Mouse (Mus musculus) granulocyte monocyte progenitor cell, adult 5-6 weeks (primary cell): ENCODE measurements at regions not wholly inside any gene's neighbourhood (a gene's known extent, or its start where the extent isn't known, plus 50 kb on each side); places are given as distances from the start of the nearest gene placed in this dataset.

Experiments used
- ATAC-seq: replicated peaks from 2 replicates; pipeline ENCODE4 v1.8.0; 2016; ENCODE audit warnings: mild to moderate bottlenecking, moderate TSS enrichment, inconsistent platforms; ENCODE audit not compliant: poor library complexity, severe bottlenecking

- ATAC-seq = no peak
Observed at GRCm38 (mm10) chr8:8932466-8932865, 242.1 kb upstream of the Arglu1 start.

- no peak for ATAC-seq
Observed at GRCm38 (mm10) chr8:8931746-8932145, 241.4 kb upstream of the Arglu1 start.

- no peak for ATAC-seq
Observed at GRCm38 (mm10) chr8:8928074-8928862, 237.9 kb upstream of the Arglu1 start.

- ATAC-seq = no peak
Observed at GRCm38 (mm10) chr8:8921446-8921845, 231.1 kb upstream of the Arglu1 start.

GRCm38 (mm10) chr8:8919582-8920503 lies 229.5 kb upstream of the Arglu1 start:
- no peak for ATAC-seq

- ATAC-seq = no peak
Observed at GRCm38 (mm10) chr8:8919040-8919439, 228.7 kb upstream of the Arglu1 start.

GRCm38 (mm10) chr8:8907478-8908165 lies 217.3 kb upstream of the Arglu1 start:
- ATAC-seq = no peak

GRCm38 (mm10) chr8:8892996-8893395 lies 202.7 kb upstream of the Arglu1 start:
- no peak for ATAC-seq

- ATAC-seq = no peak
Observed at GRCm38 (mm10) chr8:8877286-8877685, 187.0 kb upstream of the Arglu1 start.

GRCm38 (mm10) chr8:8876879-8877278 lies 186.6 kb upstream of the Arglu1 start:
- ATAC-seq = no peak

- ATAC-seq = no peak
Observed at GRCm38 (mm10) chr8:8876469-8876868, 186.1 kb upstream of the Arglu1 start.

GRCm38 (mm10) chr8:8871938-8872337 lies 181.6 kb upstream of the Arglu1 start:
- ATAC-seq = no peak

GRCm38 (mm10) chr8:8871039-8871438 lies 180.7 kb upstream of the Arglu1 start:
- no peak for ATAC-seq

GRCm38 (mm10) chr8:8870487-8870886 lies 180.2 kb upstream of the Arglu1 start:
- ATAC-seq = no peak

GRCm38 (mm10) chr8:8869338-8869737 lies 179.0 kb upstream of the Arglu1 start:
- no peak for ATAC-seq

- ATAC-seq = no peak
Observed at GRCm38 (mm10) chr8:8867924-8868323, 177.6 kb upstream of the Arglu1 start.

- ATAC-seq = no peak
Observed at GRCm38 (mm10) chr8:8867126-8867777, 176.9 kb upstream of the Arglu1 start.

- no peak for ATAC-seq
Observed at GRCm38 (mm10) chr8:8862767-8863166, 172.4 kb upstream of the Arglu1 start.

GRCm38 (mm10) chr8:8861331-8861940 lies 171.1 kb upstream of the Arglu1 start:
- no peak for ATAC-seq

- no peak for ATAC-seq
Observed at GRCm38 (mm10) chr8:8858636-8859035, 168.3 kb upstream of the Arglu1 start.
